Mouse (Mus musculus) monocyte, adult 5-6 weeks (primary cell): Measurements from ENCODE around the gene Ror1. TPM values are rescaled to one million over a fixed set of nuclear protein-coding genes. Genes with fewer than 3 reads are reported as not detected.

Source experiments
- ATAC-seq: fragments of 153-309, 156-312 bp; replicated peaks from 2 replicates; pipeline ENCODE4 v1.8.0; 2017; ENCODE audit warnings: mild to moderate bottlenecking; ENCODE audit not compliant: low TSS enrichment, insufficient number of reproducible peaks, severe bottlenecking, poor library complexity, low FRiP score
- total RNA-seq: library from RNA; stranded (forward); fragments of 200-1000, 200-491, 200-594 nt; gene quantifications from 3 replicates; pipeline ENCODE4 v1.2.3, GENCODE M21; 2017

The Ror1 gene
- total RNA-seq: 0.10 TPM in 1 of 3 replicates, not detected in the others

GRCm38 (mm10) chr4:100095685-100096595, at the start of gene Ror1:
TSS of gene Ror1 (plus strand) at chr4:100095791.
- ATAC-seq: no peak

- no peak for ATAC-seq
These were observed 48.5 kb upstream of the Ror1 start for GRCm38 (mm10) chr4:100047066-100047465.

GRCm38 (mm10) chr4:100048351-100048950, 47.1 kb upstream of the Ror1 start:
- ATAC-seq: no peak

GRCm38 (mm10) chr4:100051767-100052166, 43.8 kb upstream of the Ror1 start:
- no peak for ATAC-seq

- ATAC-seq: no peak
These were observed 43.3 kb upstream of the Ror1 start for GRCm38 (mm10) chr4:100052258-100052657.

- no peak for ATAC-seq
These were observed 39.5 kb upstream of the Ror1 start for GRCm38 (mm10) chr4:100056046-100056445.

GRCm38 (mm10) chr4:100056446-100056845, 39.1 kb upstream of the Ror1 start:
- no peak for ATAC-seq

- no peak for ATAC-seq
These were observed 38.2 kb upstream of the Ror1 start for GRCm38 (mm10) chr4:100057381-100057780.

GRCm38 (mm10) chr4:100058631-100059030, 37.0 kb upstream of the Ror1 start:
- no peak for ATAC-seq

- ATAC-seq: no peak
These were observed 35.8 kb upstream of the Ror1 start for GRCm38 (mm10) chr4:100059811-100060210.

GRCm38 (mm10) chr4:100061396-100062066, 34.1 kb upstream of the Ror1 start:
- ATAC-seq: no peak

- ATAC-seq: no peak
These were observed 29.9 kb upstream of the Ror1 start for GRCm38 (mm10) chr4:100065686-100066085.

- ATAC-seq: no peak
These were observed 25.5 kb upstream of the Ror1 start for GRCm38 (mm10) chr4:100070101-100070500.

GRCm38 (mm10) chr4:100096596-100097181, 1.1 kb downstream of the Ror1 start:
- no peak for ATAC-seq

GRCm38 (mm10) chr4:100097364-100097979, 1.9 kb downstream of the Ror1 start:
- no peak for ATAC-seq

GRCm38 (mm10) chr4:100101066-100101820, 5.7 kb downstream of the Ror1 start:
- ATAC-seq: no peak

- ATAC-seq: no peak
These were observed 6.3 kb downstream of the Ror1 start for GRCm38 (mm10) chr4:100101844-100102243.

- no peak for ATAC-seq
These were observed 8.7 kb downstream of the Ror1 start for GRCm38 (mm10) chr4:100104241-100104640.
